Mouse (Mus musculus) ES-E14 (cell line): Measurements from ENCODE around the gene Ctdnep1.

Experiments used
- CHD2 ChIP-seq: IDR thresholded peaks from 2 replicates; pipeline ENCODE4 v1.6.1; 2014; ENCODE audit warnings: mild to moderate bottlenecking, low read depth, low read length, inconsistent platforms
- HCFC1 ChIP-seq: IDR thresholded peaks from 2 replicates; pipeline ENCODE4 v1.6.1; 2012; ENCODE audit warnings: low read length, inconsistent platforms, borderline replicate concordance; ENCODE audit not compliant: insufficient read depth
- MAFK ChIP-seq: IDR thresholded peaks from 2 replicates; pipeline ENCODE4 v1.6.1; 2014; ENCODE audit warnings: mild to moderate bottlenecking, low read depth, low read length, inconsistent platforms; ENCODE audit not compliant: insufficient read depth
- ZNF384 ChIP-seq: IDR thresholded peaks from 2 replicates; pipeline ENCODE4 v1.6.1; 2012; ENCODE audit warnings: low read depth, low read length, inconsistent platforms

- TF ChIP-seq MAFK, result no peak
- no peak for TF ChIP-seq ZNF384
- no peak for TF ChIP-seq HCFC1
- no peak for TF ChIP-seq CHD2
Observed at GRCm38 (mm10) chr11:69945997-69946891, 34.7 kb upstream of the Ctdnep1 start.
